Mouse (Mus musculus) cerebellum, adult 11-12 months (tissue): ENCODE measurements around the gene Ly6f.

Experiments
- DNase-seq: peaks from one replicate; pipeline ENCODE4 v3.0.0; 2022

Gene Ly6f

GRCm38 (mm10) chr15:75318584-75318983 lies 50.4 kb downstream of the Ly6f start:
- DNase-seq, result no peak

DNA sequence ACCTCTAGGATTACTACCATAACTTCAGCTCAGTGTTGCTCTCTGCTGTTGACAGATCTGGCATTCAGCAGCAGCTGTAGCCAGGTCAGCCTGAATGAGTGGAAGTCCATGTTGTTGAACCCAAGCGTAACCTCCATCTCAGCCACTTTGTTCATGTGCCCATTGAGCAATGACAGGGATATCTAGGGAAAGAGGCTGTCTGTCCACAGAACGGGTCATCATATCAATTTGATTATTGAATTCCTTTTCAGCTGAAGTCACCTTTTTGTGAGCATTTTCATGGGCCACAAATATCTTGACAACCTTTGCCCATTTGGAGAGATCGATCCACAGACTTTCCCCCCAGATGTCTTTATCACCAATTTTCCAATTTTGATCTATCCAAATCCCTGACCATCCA lies 51.9 kb downstream of the Ly6f start:
- DNase-seq, result no peak
